Comparison of ENCODE assay signal across 19 mouse cellular contexts in genomic region chr2:107040816-107041215, GRCm38 (mm10). TPM values are rescaled to one million over a fixed set of nuclear protein-coding genes. Genes with fewer than 3 reads are reported as not detected.
"Had no signal": no experiment of that assay in that cellular context is flagged by ENCODE, and none has a peak within 500 bp of the region (broad histone marks: within the 10 kb centered on the region; RNA-seq: fewer than 3 reads in every experiment).

No protein-coding gene starts in this region.

- H3K4me1 ChIP-seq: limb, embryonic 13.5 days; liver, embryonic 15.5 days; midbrain, embryonic 15.5 days; neural tube, embryonic 12.5 days had no signal

- H3K27ac ChIP-seq: kidney, postnatal 0 days; limb, embryonic 13.5 days; liver, embryonic 15.5 days; midbrain, embryonic 15.5 days; neural tube, embryonic 12.5 days; stomach, postnatal 0 days had no signal

- H3K4me3 ChIP-seq: limb, embryonic 13.5 days; liver, embryonic 15.5 days; midbrain, embryonic 15.5 days; neural tube, embryonic 12.5 days had no signal

- DNase-seq: kidney, adult 9 months; kidney, postnatal 36 days; left cerebral cortex, postnatal 4 days; lung, adult 2 months; lung, postnatal 36 days; thymus, postnatal 4 days had no signal

RNA-seq across cellular contexts. Expression of gene Fshb, which starts 18.6 kb away (rescaled TPM):
- total RNA-seq: left cerebral cortex, adult 18-20 months; left cerebral cortex, postnatal 10 days; left cerebral cortex, postnatal 4 days; liver, adult 2 months; megakaryocyte progenitor cell, adult 5-6 weeks; monocyte, adult 5-6 weeks; neutrophil, adult 5-6 weeks had no signal
- polyA plus RNA-seq: kidney, postnatal 0 days; limb, embryonic 13.5 days; liver, adult 2 months; liver, embryonic 15.5 days; lung, adult 2 months; lung, postnatal 0 days; midbrain, embryonic 15.5 days; neural tube, embryonic 12.5 days; stomach, postnatal 0 days had no signal
